Mouse (Mus musculus) CH12.LX (cell line): ENCODE measurements around the gene 1600014C10Rik. TPM values are rescaled to one million over a fixed set of nuclear protein-coding genes. Genes with fewer than 3 reads are reported as not detected.

Experiments used
- DNase-seq: peaks from one replicate; pipeline ENCODE4 v3.0.0-alpha.2; 2013; ENCODE audit errors: extremely low read depth
- H3K27ac ChIP-seq: 2 replicates; pipeline ENCODE4 v1.5.1; 2012; ENCODE audit warnings: low read depth, mild to moderate bottlenecking, control low read depth, moderate library complexity; ENCODE audit not compliant: insufficient read depth
- H3K27me3 ChIP-seq: replicated peaks from 2 replicates; pipeline ENCODE3; 2012; ENCODE audit warnings: inconsistent platforms
- H3K36me3 ChIP-seq, 2 experiments: replicated peaks in 1 of 2; 2 replicates each; pipeline versions ENCODE3 to v1.6.1; 2012; ENCODE audit warnings: inconsistent platforms in 1 of 2, low read length in 1 of 2, mild to moderate bottlenecking in 1 of 2, mixed read lengths in 1 of 2, moderate library complexity in 1 of 2; ENCODE audit not compliant: control insufficient read depth in 1 of 2, insufficient read depth in 1 of 2
- H3K4me1 ChIP-seq, 2 experiments: 2 replicates each; pipeline ENCODE4 v1.6.1; 2012; ENCODE audit warnings: inconsistent platforms in 1 of 2, moderate library complexity in 1 of 2; ENCODE audit not compliant: insufficient read depth in 2 of 2, control insufficient read depth in 1 of 2
- H3K4me2 ChIP-seq: 2 replicates; pipeline ENCODE4 v1.6.1; 2012; ENCODE audit warnings: low read depth, mild to moderate bottlenecking, control low read depth; ENCODE audit not compliant: poor library complexity, insufficient read depth, severe bottlenecking
- H3K4me3 ChIP-seq, 3 experiments: fragments of 150-350 bp in 1 of 3; sonication (generic) in 1 of 3; replicated peaks in 1 of 3; 2 replicates each; pipeline versions ENCODE3 to v1.5.1; 2011 to 2012; ENCODE audit warnings: low read depth in 2 of 3, low read length in 2 of 3, mild to moderate bottlenecking in 2 of 3, moderate library complexity in 2 of 3, control low read depth in 1 of 3, improper control_type of control experiment in 1 of 3, inconsistent platforms in 1 of 3, mixed read lengths in 1 of 3; ENCODE audit not compliant: poor library complexity in 1 of 3
- H3K79me2 ChIP-seq: replicated peaks from 2 replicates; pipeline ENCODE4 v1.6.1; 2012; ENCODE audit warnings: mild to moderate bottlenecking, moderate library complexity; ENCODE audit not compliant: control insufficient read depth, poor library complexity, insufficient read depth, severe bottlenecking; ENCODE audit errors: extremely low read depth
- H3K9ac ChIP-seq: 2 replicates; pipeline ENCODE4 v1.6.1; 2012; ENCODE audit warnings: low read depth, mild to moderate bottlenecking, control low read depth, moderate library complexity; ENCODE audit not compliant: insufficient read depth
- H3K9me3 ChIP-seq: replicated peaks from 2 replicates; pipeline ENCODE3; 2012; ENCODE audit warnings: low read length, inconsistent platforms, mixed read lengths
- BHLHE40 ChIP-seq: IDR thresholded peaks from 2 replicates; pipeline ENCODE4 v1.6.1; 2011; ENCODE audit warnings: mild to moderate bottlenecking, low read depth, low read length, improper control_type of control experiment
- CHD1 ChIP-seq: IDR thresholded peaks from 2 replicates; pipeline ENCODE4 v1.6.1; 2012; ENCODE audit warnings: low read depth, low read length, improper control_type of control experiment, inconsistent platforms
- CTCF ChIP-seq, 2 experiments: IDR thresholded peaks in 1 of 2; conservative IDR thresholded peaks in 1 of 2; 2 replicates each; pipeline ENCODE4 v1.5.1; 2011 to 2012; ENCODE audit warnings: low read depth in 2 of 2, low read length in 2 of 2, improper control_type of control experiment in 1 of 2, inconsistent platforms in 1 of 2, mild to moderate bottlenecking in 1 of 2, moderate library complexity in 1 of 2
- ELF1 ChIP-seq: IDR thresholded peaks from 2 replicates; pipeline ENCODE4 v1.6.1; 2014; ENCODE audit warnings: low read depth, mild to moderate bottlenecking, inconsistent platforms, low read length, improper control_type of control experiment
- EP300 ChIP-seq: IDR thresholded peaks from 2 replicates; pipeline ENCODE4 v1.6.1; 2011; ENCODE audit warnings: low read length, improper control_type of control experiment
- HCFC1 ChIP-seq: IDR thresholded peaks from 2 replicates; pipeline ENCODE4 v1.6.1; 2012; ENCODE audit warnings: low read depth, mild to moderate bottlenecking, inconsistent platforms, low read length, improper control_type of control experiment
- JUND ChIP-seq: conservative IDR thresholded peaks from 2 replicates; pipeline ENCODE4 v1.6.1; 2011; ENCODE audit warnings: low read depth, low read length, improper control_type of control experiment
- KAT2A ChIP-seq: IDR thresholded peaks from 2 replicates; pipeline ENCODE4 v1.6.1; 2012; ENCODE audit warnings: low read length, improper control_type of control experiment, inconsistent platforms; ENCODE audit not compliant: insufficient replicate concordance
- MAFK ChIP-seq: IDR thresholded peaks from 2 replicates; pipeline ENCODE4 v1.6.1; 2011; ENCODE audit warnings: low read length, improper control_type of control experiment; ENCODE audit not compliant: insufficient replicate concordance
- MAX ChIP-seq: IDR thresholded peaks from 2 replicates; pipeline ENCODE4 v1.6.1; 2011; ENCODE audit warnings: low read length, improper control_type of control experiment
- MAZ ChIP-seq: IDR thresholded peaks from 2 replicates; pipeline ENCODE4 v1.6.1; 2012; ENCODE audit warnings: low read depth, mild to moderate bottlenecking, inconsistent platforms, low read length, improper control_type of control experiment, moderate library complexity
- MXI1 ChIP-seq: IDR thresholded peaks from 2 replicates; pipeline ENCODE4 v1.6.1; 2011; ENCODE audit warnings: mild to moderate bottlenecking, low read depth, low read length, improper control_type of control experiment
- MYC ChIP-seq: IDR thresholded peaks from 2 replicates; pipeline ENCODE4 v1.6.1; 2011; ENCODE audit warnings: low read depth, mild to moderate bottlenecking, improper control_type of control experiment, low read length
- NELFE ChIP-seq: IDR thresholded peaks from 2 replicates; pipeline ENCODE4 v1.6.1; 2011; ENCODE audit warnings: low read depth, low read length, improper control_type of control experiment
- PAX5 ChIP-seq: IDR thresholded peaks from 2 replicates; pipeline ENCODE4 v1.6.1; 2012; ENCODE audit warnings: low read length, inconsistent platforms, mixed read lengths
- RAD21 ChIP-seq: IDR thresholded peaks from 2 replicates; pipeline ENCODE4 v1.6.1; 2011; ENCODE audit warnings: low read depth, mild to moderate bottlenecking, low read length, improper control_type of control experiment, moderate library complexity
- RCOR1 ChIP-seq: conservative IDR thresholded peaks from 2 replicates; pipeline ENCODE4 v1.6.1; 2012; ENCODE audit warnings: low read depth, mild to moderate bottlenecking, inconsistent platforms, low read length, improper control_type of control experiment
- SMC3 ChIP-seq: IDR thresholded peaks from 2 replicates; pipeline ENCODE4 v1.6.1; 2011; ENCODE audit warnings: low read depth, low read length, improper control_type of control experiment
- TBP ChIP-seq: conservative IDR thresholded peaks from 2 replicates; pipeline ENCODE4 v1.6.1; 2011; ENCODE audit warnings: low read depth, low read length, improper control_type of control experiment
- TCF12 ChIP-seq: IDR thresholded peaks from 2 replicates; pipeline ENCODE4 v1.6.1; 2014; ENCODE audit warnings: low read depth, mild to moderate bottlenecking, inconsistent platforms, low read length, improper control_type of control experiment
- UBTF ChIP-seq: IDR thresholded peaks from 2 replicates; pipeline ENCODE4 v1.6.1; 2012; ENCODE audit warnings: low read depth, mild to moderate bottlenecking, inconsistent platforms, low read length, improper control_type of control experiment, moderate library complexity
- USF2 ChIP-seq: conservative IDR thresholded peaks from 2 replicates; pipeline ENCODE4 v1.6.1; 2011; ENCODE audit warnings: low read depth, low read length, improper control_type of control experiment
- ZNF384 ChIP-seq: IDR thresholded peaks from 2 replicates; pipeline ENCODE4 v1.6.1; 2012; ENCODE audit warnings: low read depth, low read length, improper control_type of control experiment, inconsistent platforms
- dilution Hi-C: fragments of 300-500 bp; cut with MboI; formaldehyde crosslinking; loops from 2 replicates; pipeline ENCODE4 v1.14.3; 2020; ENCODE audit warnings: low sequenced_read_pairs; ENCODE audit not compliant: extremely low pct_unique_long_range_greater_than_20kb, extremely low pct_ligation_motif_present
- in situ Hi-C: fragments of 300-500 bp; cut with MboI; formaldehyde crosslinking; loops from 3 replicates; pipeline ENCODE4 v1.14.3; 2019; ENCODE audit warnings: low sequenced_read_pairs, low pct_ligation_motif_present, low pct_unique_long_range_greater_than_20kb, mixed read lengths
- polyA plus RNA-seq: library from polyadenylated mRNA; unstranded; fragments of >175 nt; gene quantifications from 2 replicates; pipeline ENCODE4 v1.2.1, GENCODE M21; 2012; ENCODE audit warnings: low read depth; ENCODE audit not compliant: insufficient read length
- total RNA-seq, 2 experiments: library from RNA; depleted of rRNA; stranded (reverse); fragments of 300-350 nt in 1 of 2; fragments of >200 nt in 1 of 2; gene quantifications; 2 replicates each; pipeline ENCODE4 v1.2.3; 2012 to 2014

1600014C10Rik gene
- total and polyA plus RNA-seq, 3 experiments: 7.4 to 10.6 (median 10.3) TPM

DNA sequence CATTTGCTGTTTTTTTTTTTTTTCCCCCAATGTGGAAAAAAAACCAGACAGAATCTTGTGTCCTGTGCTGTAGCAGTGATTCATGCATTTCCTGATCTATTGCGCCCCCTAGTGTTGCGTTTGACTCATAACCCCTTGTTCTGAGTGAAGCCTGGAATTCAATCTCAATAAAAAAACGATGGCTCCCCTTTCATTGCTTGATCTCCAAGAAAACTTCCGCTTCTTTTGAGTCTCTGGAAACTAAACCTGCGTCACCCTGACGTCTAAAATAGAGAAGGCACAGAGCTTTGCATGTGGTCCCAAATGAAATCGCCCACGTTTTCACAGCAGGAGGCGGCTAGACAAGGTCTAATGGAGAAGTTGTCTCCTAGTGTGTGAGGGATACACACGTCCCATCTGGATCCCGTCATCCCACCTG lies 15.3 kb upstream of the 1600014C10Rik start:
- no peaks in the 10 kb centered on the region for H3K27me3 ChIP-seq
- H3K36me3 ChIP-seq: no peaks in the 10 kb centered on the region
- no peak overlapping the region; the same call in 1 of the 2 replicates for H3K4me2 ChIP-seq
- H3K27ac ChIP-seq: no peak overlapping the region
- H3K4me1 ChIP-seq: peaks cover 12 to 42% of the 10 kb centered on the region in 2 experiments
- no peak overlapping the region for H3K9ac ChIP-seq
- in situ Hi-C loops (no loop called here), dilution Hi-C loops (no loop called here)
- no peaks in the 10 kb centered on the region for H3K79me2 ChIP-seq
- no peak overlapping the region for H3K4me3 ChIP-seq
- peak; percentile 82 for DNase-seq
- TF ChIP-seq SMC3 (peak; percentile 70), ELF1 (peak; percentile 65), HCFC1 (no peak), MAX (no peak), MXI1 (no peak), TCF12 (no peak), EP300 (no peak), MYC (peak; percentile 56; the same call in 1 of the 2 replicates), RAD21 (peak; percentile 92), UBTF (no peak), NELFE (no peak), BHLHE40 (no peak), KAT2A (no peak), JUND (no peak), USF2 (no peak), MAZ (no peak), TBP (no peak), PAX5 (no peak), CHD1 (no peak), RCOR1 (no peak), ZNF384 (peak; percentile 97), MAFK (no peak), CTCF (conservative IDR thresholded peaks at IDR 0.05 in 1 of 2, IDR thresholded peaks at IDR 0.05 in 1 of 2; ENCODE audit: low read depth in 2 of 2, low read length in 2 of 2) (peak; percentile 65 to 91)
- peaks cover 2% of the 10 kb centered on the region for H3K9me3 ChIP-seq

DNA sequence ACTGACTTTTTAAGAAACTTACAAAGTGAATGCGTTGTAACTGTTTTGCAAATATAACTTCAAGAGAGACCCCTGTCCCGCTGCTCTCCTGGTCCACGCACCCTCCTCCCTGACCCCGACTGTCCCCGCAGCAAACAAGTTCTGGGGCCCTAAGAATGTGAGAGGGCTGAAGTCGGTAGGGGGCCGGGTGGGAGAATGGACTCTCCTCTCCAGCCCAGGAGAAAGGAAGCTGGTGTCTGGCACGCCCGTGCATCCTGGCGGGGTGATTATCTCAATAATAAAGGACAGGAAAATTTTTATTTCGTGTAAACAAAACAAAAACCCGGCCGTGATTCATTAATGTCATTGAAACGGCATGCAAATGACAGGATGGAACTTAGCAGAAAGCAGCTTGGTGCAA lies 9.1 kb upstream of the 1600014C10Rik start:
- no peak overlapping the region for H3K4me3 ChIP-seq
- in situ Hi-C loops: loop anchor here (10.0 kb wide), 1 partner anchor 799 kb away; no protein-coding TSS in a partner anchor

More for the DNA sequence above, 9.1 kb upstream of the 1600014C10Rik start:
- Histone ChIP-seq H3K27me3 (no peaks in the 10 kb centered on the region), H3K27ac (no peak overlapping the region), H3K4me2 (no peak overlapping the region), H3K79me2 (no peaks in the 10 kb centered on the region), H3K9ac (no peak overlapping the region), H3K4me1 (peaks cover 0 to 16% of the 10 kb centered on the region in 2 experiments; a peak in 2 of 4 replicates), H3K9me3 (peaks cover 2% of the 10 kb centered on the region), H3K36me3 (no peaks in the 10 kb centered on the region)
- dilution Hi-C loops: no loop called here
- no peak for TF ChIP-seq RAD21
- TF ChIP-seq ELF1: no peak
- no peak for TF ChIP-seq TCF12
- DNase-seq: no peak
